Mouse (Mus musculus): ENCODE results near the gene Kdm4c. TPM values are rescaled to one million over a fixed set of nuclear protein-coding genes. Genes with fewer than 3 reads are reported as not detected.

The Kdm4c gene
- polyA plus RNA-seq, 2 experiments, result 11.6 to 15.9 TPM

DNA sequence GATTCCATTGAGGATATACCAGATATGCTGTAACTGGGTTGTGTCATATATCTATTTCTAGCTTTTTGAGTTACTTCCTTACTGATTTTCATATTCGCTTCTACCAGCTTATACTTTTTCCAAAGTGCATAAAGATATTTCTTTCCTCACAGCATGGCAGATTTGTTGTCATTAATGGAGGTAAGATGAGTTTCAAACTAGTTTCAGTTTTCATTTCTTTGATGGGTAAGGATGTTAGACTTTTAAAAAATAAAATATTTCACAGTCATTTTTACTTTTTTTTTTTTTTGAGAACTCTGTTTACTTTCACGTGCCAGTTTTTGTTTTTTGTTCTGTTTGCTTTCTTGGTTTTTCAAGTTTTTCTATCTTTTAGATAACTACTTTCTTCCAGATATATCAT is 70.6 kb downstream of the Kdm4c start:
- TF ChIP-seq POLR2A (IDR thresholded peaks at IDR 0.05; ENCODE audit: borderline replicate concordance, extremely low read depth, insufficient read depth, insufficient read length), result no peak
- no peak for ATAC-seq (ENCODE audit: low FRiP score, low read depth)
- WGBS, result 97% methylated on average over 2 of the region's 2 CpGs

GRCm38 (mm10) chr4:74315388-74315787 is 73.1 kb downstream of the Kdm4c start:
- H3K27ac ChIP-seq (replicated peaks; ENCODE audit: low read depth, low read length), result no peak overlapping the region
- no peaks in the 10 kb centered on the region for H3K27me3 ChIP-seq (ENCODE audit: control insufficient read depth, insufficient read depth, low read length)
- H3K4me1 ChIP-seq (ENCODE audit: control insufficient read depth, insufficient read depth, low read length), result no peaks in the 10 kb centered on the region
- H3K4me3 ChIP-seq (replicated peaks; ENCODE audit: low read length), result no peak overlapping the region
- no peak overlapping the region for H3K9ac ChIP-seq (ENCODE audit: low read depth, low read length, severe bottlenecking)
- H3K4me2 ChIP-seq (replicated peaks; ENCODE audit: low read depth, low read length, severe bottlenecking), result no peak overlapping the region
- H3K9me3 ChIP-seq (ENCODE audit: control insufficient read depth, low read length), result no peaks in the 10 kb centered on the region
- 93% methylated on average over 5 of the region's 5 CpGs for WGBS
- TF ChIP-seq POLR2A (IDR thresholded peaks at IDR 0.05; ENCODE audit: borderline replicate concordance, extremely low read depth, insufficient read depth, insufficient read length), result no peak
- ATAC-seq (ENCODE audit: low FRiP score, low read depth), result no peak
- peaks cover 24% of the 10 kb centered on the region for H3K36me3 ChIP-seq (ENCODE audit: control insufficient read depth, insufficient read depth, low read length)
- DNase-seq (ENCODE audit: low spot score), result no peak

More for the DNA sequence above, 70.6 kb downstream of the Kdm4c start:
- Histone ChIP-seq H3K4me2 (replicated peaks; ENCODE audit: low read depth, low read length, severe bottlenecking) (no peak overlapping the region), H3K4me3 (replicated peaks; ENCODE audit: low read length) (no peak overlapping the region), H3K27me3 (ENCODE audit: control insufficient read depth, insufficient read depth, low read length) (no peaks in the 10 kb centered on the region), H3K36me3 (ENCODE audit: control insufficient read depth, insufficient read depth, low read length) (peaks cover 24% of the 10 kb centered on the region), H3K27ac (replicated peaks; ENCODE audit: low read depth, low read length) (no peak overlapping the region), H3K4me1 (ENCODE audit: control insufficient read depth, insufficient read depth, low read length) (no peaks in the 10 kb centered on the region), H3K9ac (ENCODE audit: low read depth, low read length, severe bottlenecking) (no peak overlapping the region), H3K9me3 (ENCODE audit: control insufficient read depth, low read length) (no peaks in the 10 kb centered on the region)
- no peak for DNase-seq (ENCODE audit: low spot score)

DNA sequence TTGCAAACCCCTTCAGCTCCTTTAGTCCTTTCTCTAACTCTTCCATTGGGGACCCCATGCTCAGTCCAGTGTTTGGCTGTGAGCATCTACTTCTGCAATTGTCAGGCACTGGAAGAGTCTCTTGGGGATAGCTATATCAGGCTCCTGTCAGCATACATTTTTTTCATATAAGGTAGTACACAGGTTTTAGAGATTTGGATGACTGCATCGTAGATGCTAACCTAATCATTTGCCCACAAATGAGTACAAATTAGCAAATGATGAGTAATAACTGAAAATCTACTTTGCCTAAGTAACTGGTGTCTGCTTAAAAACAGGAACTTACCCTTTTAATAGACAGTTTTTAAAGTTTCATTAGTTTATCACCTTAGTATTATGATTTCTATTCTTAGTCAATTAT is 77.0 kb downstream of the Kdm4c start:
- Histone ChIP-seq H3K9me3 (ENCODE audit: control insufficient read depth, low read length) (no peaks in the 10 kb centered on the region), H3K4me1 (ENCODE audit: control insufficient read depth, insufficient read depth, low read length) (no peaks in the 10 kb centered on the region), H3K27ac (replicated peaks; ENCODE audit: low read depth, low read length) (no peak overlapping the region), H3K9ac (ENCODE audit: low read depth, low read length, severe bottlenecking) (no peak overlapping the region), H3K36me3 (ENCODE audit: control insufficient read depth, insufficient read depth, low read length) (peaks cover 17% of the 10 kb centered on the region), H3K4me2 (replicated peaks; ENCODE audit: low read depth, low read length, severe bottlenecking) (no peak overlapping the region), H3K4me3 (replicated peaks; ENCODE audit: low read length) (no peak overlapping the region), H3K27me3 (ENCODE audit: control insufficient read depth, insufficient read depth, low read length) (no peaks in the 10 kb centered on the region)
- DNase-seq (ENCODE audit: low spot score) (no peak), ATAC-seq (ENCODE audit: low FRiP score, low read depth) (no peak)
- 97% methylated on average over 1 of the region's 1 CpGs for WGBS
- no peak for TF ChIP-seq POLR2A (IDR thresholded peaks at IDR 0.05; ENCODE audit: borderline replicate concordance, extremely low read depth, insufficient read depth, insufficient read length)

DNA sequence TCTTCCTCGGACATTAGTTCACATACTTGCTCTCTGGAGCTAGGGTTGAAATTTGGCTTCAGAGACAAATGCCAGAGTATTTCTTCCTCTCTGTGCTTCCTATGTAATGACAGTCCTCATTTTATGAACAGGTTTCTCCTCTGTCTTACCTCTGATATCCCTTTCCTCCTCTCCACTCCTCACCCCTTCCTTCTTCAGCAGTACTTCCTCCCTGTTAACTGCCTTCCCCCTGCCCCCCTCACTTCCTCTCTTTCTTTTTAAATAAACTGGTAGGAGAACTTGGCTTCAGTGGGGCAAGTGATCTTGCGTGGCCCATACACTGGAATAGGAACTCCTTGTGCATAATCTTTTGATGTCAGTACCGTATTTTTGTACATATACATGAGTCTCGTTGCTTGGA is 115.2 kb downstream of the Kdm4c start:
- H3K27me3 ChIP-seq (ENCODE audit: control insufficient read depth, insufficient read depth, low read length), result no peaks in the 10 kb centered on the region
- no peak overlapping the region for H3K4me2 ChIP-seq (replicated peaks; ENCODE audit: low read depth, low read length, severe bottlenecking)
- no peaks in the 10 kb centered on the region for H3K4me1 ChIP-seq (ENCODE audit: control insufficient read depth, insufficient read depth, low read length)
- no peak overlapping the region for H3K27ac ChIP-seq (replicated peaks; ENCODE audit: low read depth, low read length)
- H3K36me3 ChIP-seq (ENCODE audit: control insufficient read depth, insufficient read depth, low read length), result peaks cover 24% of the 10 kb centered on the region
- ATAC-seq (ENCODE audit: low FRiP score, low read depth), result no peak
- no peak overlapping the region for H3K4me3 ChIP-seq (replicated peaks; ENCODE audit: low read length)
- no peak for DNase-seq (ENCODE audit: low spot score)
- WGBS, result 85% methylated on average over 4 of the region's 4 CpGs
- TF ChIP-seq POLR2A (IDR thresholded peaks at IDR 0.05; ENCODE audit: borderline replicate concordance, extremely low read depth, insufficient read depth, insufficient read length), result no peak
- no peak overlapping the region for H3K9ac ChIP-seq (ENCODE audit: low read depth, low read length, severe bottlenecking)
- H3K9me3 ChIP-seq (ENCODE audit: control insufficient read depth, low read length), result no peaks in the 10 kb centered on the region

- H3K4me1 ChIP-seq (ENCODE audit: control insufficient read depth, insufficient read depth, low read length), result no peaks in the 10 kb centered on the region
- H3K4me3 ChIP-seq (replicated peaks; ENCODE audit: low read length), result no peak overlapping the region
- H3K9ac ChIP-seq (ENCODE audit: low read depth, low read length, severe bottlenecking), result no peak overlapping the region
- H3K4me2 ChIP-seq (replicated peaks; ENCODE audit: low read depth, low read length, severe bottlenecking), result no peak overlapping the region
- peaks cover 19% of the 10 kb centered on the region for H3K36me3 ChIP-seq (ENCODE audit: control insufficient read depth, insufficient read depth, low read length)
- WGBS, result 95% methylated on average over 3 of the region's 3 CpGs
- H3K27me3 ChIP-seq (ENCODE audit: control insufficient read depth, insufficient read depth, low read length), result no peaks in the 10 kb centered on the region
- no peak for TF ChIP-seq POLR2A (IDR thresholded peaks at IDR 0.05; ENCODE audit: borderline replicate concordance, extremely low read depth, insufficient read depth, insufficient read length)
- ATAC-seq (ENCODE audit: low FRiP score, low read depth) (no peak), DNase-seq (ENCODE audit: low spot score) (no peak)
- no peaks in the 10 kb centered on the region for H3K9me3 ChIP-seq (ENCODE audit: control insufficient read depth, low read length)
- H3K27ac ChIP-seq (replicated peaks; ENCODE audit: low read depth, low read length), result no peak overlapping the region
These were observed 118.0 kb downstream of the Kdm4c start for GRCm38 (mm10) chr4:74360274-74360673.

DNA sequence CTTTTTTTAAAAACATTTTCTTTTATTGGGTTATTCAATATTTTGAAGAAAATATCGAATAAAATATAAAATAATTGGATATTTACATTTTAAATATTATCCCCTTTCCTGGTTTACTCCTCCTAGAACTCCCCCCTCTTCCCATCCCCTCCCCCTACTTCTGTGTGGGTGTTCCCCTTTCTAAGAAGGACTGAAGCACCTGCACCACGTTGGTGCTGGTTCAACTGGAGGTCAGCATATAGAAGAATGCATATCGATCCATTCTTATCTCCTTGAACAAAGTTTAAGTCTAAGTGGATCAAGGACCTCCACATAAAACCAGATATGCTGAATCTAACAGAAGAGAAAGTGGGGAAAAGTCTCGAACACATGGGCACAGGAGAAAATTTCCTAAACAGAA is 144.3 kb downstream of the Kdm4c start:
- no peak overlapping the region for H3K27ac ChIP-seq (replicated peaks; ENCODE audit: low read depth, low read length)
- WGBS, result 83% methylated on average over 4 of the region's 4 CpGs
- H3K9me3 ChIP-seq (ENCODE audit: control insufficient read depth, low read length), result no peaks in the 10 kb centered on the region
- no peak overlapping the region for H3K4me2 ChIP-seq (replicated peaks; ENCODE audit: low read depth, low read length, severe bottlenecking)
- no peak for TF ChIP-seq POLR2A (IDR thresholded peaks at IDR 0.05; ENCODE audit: borderline replicate concordance, extremely low read depth, insufficient read depth, insufficient read length)
- H3K4me1 ChIP-seq (ENCODE audit: control insufficient read depth, insufficient read depth, low read length), result no peaks in the 10 kb centered on the region
- H3K27me3 ChIP-seq (ENCODE audit: control insufficient read depth, insufficient read depth, low read length), result no peaks in the 10 kb centered on the region
- no peak for ATAC-seq (ENCODE audit: low FRiP score, low read depth)
- H3K4me3 ChIP-seq (replicated peaks; ENCODE audit: low read length), result no peak overlapping the region
- no peak overlapping the region for H3K9ac ChIP-seq (ENCODE audit: low read depth, low read length, severe bottlenecking)
- H3K36me3 ChIP-seq (ENCODE audit: control insufficient read depth, insufficient read depth, low read length), result peaks cover 7% of the 10 kb centered on the region
- no peak for DNase-seq (ENCODE audit: low spot score)

Measured in limb, embryonic 14.5 days (tissue).